Mouse (Mus musculus): ENCODE data around the gene Sco1. TPM values are rescaled to one million over a fixed set of nuclear protein-coding genes. Genes with fewer than 3 reads are reported as not detected.

Gene Sco1
- polyA plus RNA-seq, 1 experiment from 2014 or later, result 21.7 TPM

GRCm38 (mm10) chr11:67106973-67107372 is 54.5 kb downstream of the Sco1 start:
- no peak for DNase-seq (ENCODE audit: low spot score)
- Histone ChIP-seq H3K36me3 (ENCODE audit: control insufficient read depth, insufficient read depth, low read length) (no peaks in the 10 kb centered on the region), H3K4me3 (ENCODE audit: low read depth, low read length) (no peak overlapping the region), H3K27me3 (ENCODE audit: control insufficient read depth, insufficient read depth, low read length) (no peaks in the 10 kb centered on the region), H3K27ac (replicated peaks; ENCODE audit: low read depth, low read length) (no peak overlapping the region), H3K4me1 (ENCODE audit: control insufficient read depth, insufficient read depth, low read length) (no peaks in the 10 kb centered on the region), H3K4me2 (ENCODE audit: low read depth, severe bottlenecking) (no peak overlapping the region), H3K9ac (ENCODE audit: low read length) (no peak overlapping the region), H3K9me3 (ENCODE audit: control insufficient read depth, low read length) (no peaks in the 10 kb centered on the region)
- 89% methylated on average over 10 of the region's 10 CpGs for WGBS
- ATAC-seq (ENCODE audit: insufficient number of reproducible peaks, low FRiP score, low TSS enrichment, low read depth), result no peak

- no peak overlapping the region for H3K4me2 ChIP-seq (ENCODE audit: low read depth, severe bottlenecking)
- peak; percentile 85 for DNase-seq (ENCODE audit: low spot score)
- no peaks in the 10 kb centered on the region for H3K36me3 ChIP-seq (ENCODE audit: control insufficient read depth, insufficient read depth, low read length)
- H3K9ac ChIP-seq (ENCODE audit: low read length), result no peak overlapping the region
- peak; percentile 48; the same call in 1 of the 2 replicates for ATAC-seq (ENCODE audit: insufficient number of reproducible peaks, low FRiP score, low TSS enrichment, low read depth)
- WGBS, result 39% methylated on average over 5 of the region's 5 CpGs
- H3K4me1 ChIP-seq (ENCODE audit: control insufficient read depth, insufficient read depth, low read length), result no peaks in the 10 kb centered on the region
- H3K27me3 ChIP-seq (ENCODE audit: control insufficient read depth, insufficient read depth, low read length), result no peaks in the 10 kb centered on the region
- H3K4me3 ChIP-seq (ENCODE audit: low read depth, low read length), result no peak overlapping the region
- H3K9me3 ChIP-seq (ENCODE audit: control insufficient read depth, low read length), result no peaks in the 10 kb centered on the region
- no peak overlapping the region for H3K27ac ChIP-seq (replicated peaks; ENCODE audit: low read depth, low read length)
Measured at GRCm38 (mm10) chr11:67110168-67110948, 57.9 kb downstream of the Sco1 start.

- Histone ChIP-seq H3K4me3 (ENCODE audit: low read depth, low read length) (no peak overlapping the region), H3K36me3 (ENCODE audit: control insufficient read depth, insufficient read depth, low read length) (no peaks in the 10 kb centered on the region), H3K27ac (replicated peaks; ENCODE audit: low read depth, low read length) (no peak overlapping the region), H3K27me3 (ENCODE audit: control insufficient read depth, insufficient read depth, low read length) (no peaks in the 10 kb centered on the region), H3K4me2 (ENCODE audit: low read depth, severe bottlenecking) (no peak overlapping the region), H3K9ac (ENCODE audit: low read length) (no peak overlapping the region), H3K4me1 (ENCODE audit: control insufficient read depth, insufficient read depth, low read length) (no peaks in the 10 kb centered on the region), H3K9me3 (ENCODE audit: control insufficient read depth, low read length) (no peaks in the 10 kb centered on the region)
- DNase-seq (ENCODE audit: low spot score), result peak; percentile 86
- WGBS, result 36% methylated on average over 11 of the region's 11 CpGs
- no peak for ATAC-seq (ENCODE audit: insufficient number of reproducible peaks, low FRiP score, low TSS enrichment, low read depth)
Measured at GRCm38 (mm10) chr11:67112019-67112850, 59.8 kb downstream of the Sco1 start.

GRCm38 (mm10) chr11:67112851-67113202 is 60.4 kb downstream of the Sco1 start:
- 42% methylated on average over 11 of the region's 11 CpGs for WGBS
- Histone ChIP-seq H3K4me2 (ENCODE audit: low read depth, severe bottlenecking) (no peak overlapping the region), H3K9me3 (ENCODE audit: control insufficient read depth, low read length) (no peaks in the 10 kb centered on the region), H3K4me3 (ENCODE audit: low read depth, low read length) (no peak overlapping the region), H3K4me1 (ENCODE audit: control insufficient read depth, insufficient read depth, low read length) (no peaks in the 10 kb centered on the region), H3K36me3 (ENCODE audit: control insufficient read depth, insufficient read depth, low read length) (no peaks in the 10 kb centered on the region), H3K9ac (ENCODE audit: low read length) (no peak overlapping the region), H3K27ac (replicated peaks; ENCODE audit: low read depth, low read length) (no peak overlapping the region), H3K27me3 (ENCODE audit: control insufficient read depth, insufficient read depth, low read length) (no peaks in the 10 kb centered on the region)
- ATAC-seq (ENCODE audit: insufficient number of reproducible peaks, low FRiP score, low TSS enrichment, low read depth), result no peak
- peak; percentile 88 for DNase-seq (ENCODE audit: low spot score)

DNA sequence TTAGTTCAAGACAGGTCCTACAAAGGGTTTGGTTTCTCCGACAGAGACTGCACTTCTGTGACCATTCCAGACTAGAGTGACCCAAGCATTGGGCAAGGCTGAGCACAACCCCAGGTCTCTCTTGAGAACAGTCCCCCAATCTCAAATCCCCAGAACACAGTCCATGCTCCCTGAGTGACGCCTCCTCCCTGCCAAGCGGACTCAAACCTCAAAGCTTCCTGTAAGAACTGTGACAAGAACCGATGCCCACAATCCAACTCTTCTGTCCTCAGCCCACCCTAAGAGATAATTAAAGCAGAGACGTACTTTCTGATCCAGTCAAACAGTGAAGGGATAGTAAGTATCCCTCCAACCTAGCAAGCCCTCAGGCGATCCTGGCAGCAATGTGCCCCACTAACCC is 60.9 kb downstream of the Sco1 start:
- Histone ChIP-seq H3K4me2 (ENCODE audit: low read depth, severe bottlenecking) (no peak overlapping the region), H3K36me3 (ENCODE audit: control insufficient read depth, insufficient read depth, low read length) (no peaks in the 10 kb centered on the region), H3K4me1 (ENCODE audit: control insufficient read depth, insufficient read depth, low read length) (no peaks in the 10 kb centered on the region), H3K9ac (ENCODE audit: low read length) (no peak overlapping the region), H3K4me3 (ENCODE audit: low read depth, low read length) (no peak overlapping the region), H3K9me3 (ENCODE audit: control insufficient read depth, low read length) (no peaks in the 10 kb centered on the region), H3K27me3 (ENCODE audit: control insufficient read depth, insufficient read depth, low read length) (no peaks in the 10 kb centered on the region), H3K27ac (replicated peaks; ENCODE audit: low read depth, low read length) (no peak overlapping the region)
- DNase-seq (ENCODE audit: low spot score) (no peak), ATAC-seq (ENCODE audit: insufficient number of reproducible peaks, low FRiP score, low TSS enrichment, low read depth) (no peak)
- WGBS, result 88% methylated on average over 6 of the region's 6 CpGs

DNA sequence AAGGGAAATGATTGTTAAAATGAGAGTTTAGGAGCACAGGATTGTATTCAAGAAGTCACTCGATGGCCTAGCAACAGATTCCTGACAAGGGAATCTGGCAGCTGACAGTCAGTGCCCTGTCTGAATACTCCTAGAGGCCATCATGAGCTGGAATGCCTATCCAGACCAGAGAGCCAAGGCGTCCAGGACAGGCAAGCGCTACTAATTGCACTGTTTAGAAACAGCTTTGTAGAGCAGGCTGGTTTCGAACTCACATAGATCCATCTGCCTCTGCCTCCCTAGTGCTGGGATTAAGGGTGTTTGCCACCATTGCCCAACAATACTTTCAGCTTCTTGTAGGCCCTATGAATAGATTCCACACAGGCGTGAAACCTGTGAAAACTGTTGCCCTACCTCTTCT is 61.8 kb downstream of the Sco1 start:
- WGBS, result 86% methylated on average over 5 of the region's 5 CpGs
- ATAC-seq (ENCODE audit: insufficient number of reproducible peaks, low FRiP score, low TSS enrichment, low read depth), result no peak

DNA sequence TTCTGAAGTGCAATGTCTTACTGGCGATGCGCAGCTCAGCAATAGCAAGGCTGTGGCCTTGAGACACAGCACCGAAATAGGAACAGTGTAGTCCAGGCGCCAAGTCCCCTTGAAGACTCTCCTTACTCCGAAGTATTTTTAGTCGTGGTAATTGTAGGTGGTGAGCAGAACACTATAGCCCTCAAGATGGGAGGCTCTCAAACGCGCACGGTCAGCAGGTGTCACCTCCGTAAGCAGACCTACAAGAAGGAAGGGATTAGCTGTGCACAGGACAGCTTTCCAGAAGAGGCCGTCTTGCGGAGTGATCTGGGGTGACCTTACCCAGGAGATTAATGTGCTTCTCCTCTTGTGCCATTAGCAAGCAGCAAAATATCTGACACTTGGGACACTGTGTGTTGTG is 62.4 kb downstream of the Sco1 start:
- DNase-seq (ENCODE audit: low spot score) (no peak), ATAC-seq (ENCODE audit: insufficient number of reproducible peaks, low FRiP score, low TSS enrichment, low read depth) (no peak)
- H3K4me3 ChIP-seq (ENCODE audit: low read depth, low read length), result no peak overlapping the region
- no peak overlapping the region for H3K27ac ChIP-seq (replicated peaks; ENCODE audit: low read depth, low read length)
- no peak overlapping the region for H3K9ac ChIP-seq (ENCODE audit: low read length)
- H3K4me2 ChIP-seq (ENCODE audit: low read depth, severe bottlenecking), result no peak overlapping the region
- WGBS, result 90% methylated on average over 12 of the region's 12 CpGs
- H3K9me3 ChIP-seq (ENCODE audit: control insufficient read depth, low read length), result no peaks in the 10 kb centered on the region
- H3K27me3 ChIP-seq (ENCODE audit: control insufficient read depth, insufficient read depth, low read length), result no peaks in the 10 kb centered on the region
- H3K36me3 ChIP-seq (ENCODE audit: control insufficient read depth, insufficient read depth, low read length), result no peaks in the 10 kb centered on the region
- no peaks in the 10 kb centered on the region for H3K4me1 ChIP-seq (ENCODE audit: control insufficient read depth, insufficient read depth, low read length)

More for the DNA sequence above, 61.8 kb downstream of the Sco1 start:
- no peak overlapping the region for H3K4me3 ChIP-seq (ENCODE audit: low read depth, low read length)
- no peak for DNase-seq (ENCODE audit: low spot score)
- H3K27ac ChIP-seq (replicated peaks; ENCODE audit: low read depth, low read length), result no peak overlapping the region
- no peaks in the 10 kb centered on the region for H3K4me1 ChIP-seq (ENCODE audit: control insufficient read depth, insufficient read depth, low read length)
- H3K9me3 ChIP-seq (ENCODE audit: control insufficient read depth, low read length), result no peaks in the 10 kb centered on the region
- no peaks in the 10 kb centered on the region for H3K36me3 ChIP-seq (ENCODE audit: control insufficient read depth, insufficient read depth, low read length)
- H3K27me3 ChIP-seq (ENCODE audit: control insufficient read depth, insufficient read depth, low read length), result no peaks in the 10 kb centered on the region
- H3K9ac ChIP-seq (ENCODE audit: low read length), result no peak overlapping the region
- no peak overlapping the region for H3K4me2 ChIP-seq (ENCODE audit: low read depth, severe bottlenecking)
